Mouse (Mus musculus) liver, postnatal 0 days (tissue): ENCODE measurements around the gene Gm20388. TPM values are rescaled to one million over a fixed set of nuclear protein-coding genes. Genes with fewer than 3 reads are reported as not detected.

Experiments
- ATAC-seq: fragments of 200-750 bp; cut with Nextera tagmentation; 2 replicates; pipeline ENCODE4 v1.8.0; 2017; ENCODE audit warnings: mild to moderate bottlenecking, moderate library complexity
- DNase-seq: peaks from one replicate; pipeline ENCODE4 v3.0.0-alpha.2; 2016
- H3K27ac ChIP-seq: fragments of 300-500 bp; sonication (generic); 2 replicates; pipeline ENCODE4 v1.5.1; 2014; ENCODE audit warnings: antibody characterized with exemption, moderate library complexity, mild to moderate bottlenecking, low read depth
- H3K27me3 ChIP-seq: fragments of 300-500 bp; sonication (generic); 2 replicates; pipeline ENCODE4 v1.6.1; 2014; ENCODE audit warnings: low read length, control low read depth, mixed read lengths; ENCODE audit not compliant: insufficient read depth
- H3K36me3 ChIP-seq: fragments of 300-500 bp; sonication (generic); replicated peaks from 2 replicates; pipeline ENCODE4 v1.6.1; 2014; ENCODE audit warnings: mild to moderate bottlenecking, control low read depth, low read length, moderate library complexity, mixed read lengths; ENCODE audit not compliant: insufficient read depth
- H3K4me1 ChIP-seq: fragments of 300-500 bp; sonication (generic); 2 replicates; pipeline ENCODE4 v1.6.1; 2014; ENCODE audit warnings: antibody characterized with exemption, mild to moderate bottlenecking, control low read depth; ENCODE audit not compliant: insufficient read depth
- H3K4me2 ChIP-seq: fragments of 300-500 bp; sonication (generic); 2 replicates; pipeline ENCODE4 v1.6.1; 2014; ENCODE audit warnings: low read depth, mild to moderate bottlenecking, low read length, moderate library complexity, mixed read lengths
- H3K4me3 ChIP-seq: fragments of 300-500 bp; sonication (generic); 2 replicates; pipeline ENCODE4 v1.5.1; 2014; ENCODE audit warnings: low read depth, low read length
- H3K9ac ChIP-seq: fragments of 300-500 bp; sonication (generic); replicated peaks from 2 replicates; pipeline ENCODE4 v1.6.1; 2014; ENCODE audit warnings: mild to moderate bottlenecking, moderate library complexity
- H3K9me3 ChIP-seq: fragments of 300-500 bp; sonication (generic); 2 replicates; pipeline ENCODE4 v1.6.1; 2016; ENCODE audit warnings: mild to moderate bottlenecking, control low read depth, low read length, mixed read lengths
- CTCF ChIP-seq: sonication (generic); IDR thresholded peaks from 2 replicates; pipeline ENCODE4 v1.5.1; 2016; ENCODE audit warnings: antibody characterized with exemption, low read depth
- EP300 ChIP-seq: IDR thresholded peaks from 2 replicates; pipeline ENCODE4 v1.6.1; 2016; ENCODE audit warnings: antibody characterized with exemption, low read depth, mild to moderate bottlenecking
- WGBS: fragments of 180-500 bp; shearing (Covaris S2); extraction: QIAGEN DNeasy Blood & Tissue Kit; methylation state at CpG from one replicate; pipeline ENCODE4 v1.1.7; 2014; ENCODE audit not compliant: insufficient replicate concordance; 5-methylcytosine and 5-hydroxymethylcytosine counted together
- polyA plus RNA-seq: library from polyadenylated mRNA; unstranded; fragments of >200 nt; fragmentation: Nextera tagmentation; extraction: Ambion mirVana; gene quantifications from 2 replicates; pipeline ENCODE4 v1.2.1, GENCODE M21; 2015

The Gm20388 gene
- polyA plus RNA-seq, 1 experiment from 2014 or later, result not detected

- 62% methylated on average over 14 of the region's 14 CpGs for WGBS
- Histone ChIP-seq H3K36me3 (no peaks in the 10 kb centered on the region), H3K27me3 (no peaks in the 10 kb centered on the region), H3K4me2 (no peak overlapping the region), H3K4me3 (no peak overlapping the region), H3K9me3 (no peaks in the 10 kb centered on the region), H3K9ac (no peak overlapping the region), H3K4me1 (peaks cover 4% of the 10 kb centered on the region; the same call in 1 of the 2 replicates), H3K27ac (no peak overlapping the region)
- ATAC-seq (no peak), DNase-seq (no peak)
- TF ChIP-seq EP300 (no peak), CTCF (no peak)
Observed at GRCm38 (mm10) chr8:123788416-123789170, 3878.0 kb downstream of the Gm20388 start.

DNA sequence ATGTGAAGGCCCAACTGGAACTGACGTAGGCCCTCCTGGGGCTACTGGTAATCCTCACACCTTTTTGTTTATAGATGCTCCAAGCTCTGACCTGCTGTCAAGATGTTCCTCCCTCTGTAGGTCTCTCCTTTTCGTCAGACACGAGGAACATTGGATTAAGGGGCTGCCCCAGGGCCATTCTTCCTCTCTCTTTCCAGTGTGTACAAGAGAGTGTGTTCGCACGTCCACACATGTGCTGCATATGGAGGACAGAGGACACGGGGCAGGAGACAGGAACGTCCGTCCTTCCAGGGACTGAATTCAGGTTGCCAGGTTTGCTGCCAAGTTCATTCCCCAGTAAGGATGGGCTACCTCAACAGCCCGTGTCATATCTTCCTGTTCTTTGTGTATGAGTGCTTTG, 3878.8 kb downstream of the Gm20388 start:
- H3K4me1 ChIP-seq, result peaks cover 4% of the 10 kb centered on the region; the same call in 1 of the 2 replicates
- no peaks in the 10 kb centered on the region for H3K36me3 ChIP-seq
- H3K27ac ChIP-seq, result no peak overlapping the region
- DNase-seq, result no peak
- WGBS, result 63% methylated on average over 9 of the region's 9 CpGs
- TF ChIP-seq EP300 (no peak), CTCF (no peak)
- no peak overlapping the region for H3K4me3 ChIP-seq
- ATAC-seq, result no peak
- no peaks in the 10 kb centered on the region for H3K27me3 ChIP-seq
- H3K9ac ChIP-seq, result no peak overlapping the region
- H3K9me3 ChIP-seq, result no peaks in the 10 kb centered on the region
- no peak overlapping the region for H3K4me2 ChIP-seq

DNA sequence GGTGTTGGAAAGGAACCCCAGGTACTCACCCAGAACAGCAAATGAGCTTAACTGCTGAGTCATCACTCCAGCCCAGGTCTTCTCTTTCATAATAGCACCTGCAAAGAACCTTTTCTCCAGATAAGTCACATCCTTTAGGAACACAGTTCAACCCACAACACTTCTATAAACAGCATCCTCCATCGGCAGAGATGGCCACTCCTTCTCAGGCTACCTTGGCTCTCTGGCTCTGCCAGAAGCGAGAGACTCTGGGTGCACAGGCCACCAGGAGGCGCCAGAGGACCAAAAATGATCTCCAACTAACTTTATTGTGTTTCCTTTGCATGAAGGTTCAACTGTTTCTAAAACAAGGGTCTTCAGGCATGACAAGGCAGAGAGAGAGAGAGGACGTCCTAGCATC, 3879.3 kb downstream of the Gm20388 start:
- H3K4me3 ChIP-seq, result no peak overlapping the region
- H3K4me1 ChIP-seq, result peaks cover 4% of the 10 kb centered on the region; the same call in 1 of the 2 replicates
- no peak overlapping the region for H3K4me2 ChIP-seq
- H3K9me3 ChIP-seq, result no peaks in the 10 kb centered on the region
- H3K9ac ChIP-seq, result no peak overlapping the region
- no peaks in the 10 kb centered on the region for H3K27me3 ChIP-seq
- WGBS, result under 1% methylated on average over 4 of the region's 4 CpGs
- peak; percentile 47; the same call in 1 of the 2 replicates for ATAC-seq
- DNase-seq, result peak; percentile 91
- H3K27ac ChIP-seq, result no peak overlapping the region
- no peaks in the 10 kb centered on the region for H3K36me3 ChIP-seq
- no peak for TF ChIP-seq EP300
- TF ChIP-seq CTCF, result peak; percentile 95

DNA sequence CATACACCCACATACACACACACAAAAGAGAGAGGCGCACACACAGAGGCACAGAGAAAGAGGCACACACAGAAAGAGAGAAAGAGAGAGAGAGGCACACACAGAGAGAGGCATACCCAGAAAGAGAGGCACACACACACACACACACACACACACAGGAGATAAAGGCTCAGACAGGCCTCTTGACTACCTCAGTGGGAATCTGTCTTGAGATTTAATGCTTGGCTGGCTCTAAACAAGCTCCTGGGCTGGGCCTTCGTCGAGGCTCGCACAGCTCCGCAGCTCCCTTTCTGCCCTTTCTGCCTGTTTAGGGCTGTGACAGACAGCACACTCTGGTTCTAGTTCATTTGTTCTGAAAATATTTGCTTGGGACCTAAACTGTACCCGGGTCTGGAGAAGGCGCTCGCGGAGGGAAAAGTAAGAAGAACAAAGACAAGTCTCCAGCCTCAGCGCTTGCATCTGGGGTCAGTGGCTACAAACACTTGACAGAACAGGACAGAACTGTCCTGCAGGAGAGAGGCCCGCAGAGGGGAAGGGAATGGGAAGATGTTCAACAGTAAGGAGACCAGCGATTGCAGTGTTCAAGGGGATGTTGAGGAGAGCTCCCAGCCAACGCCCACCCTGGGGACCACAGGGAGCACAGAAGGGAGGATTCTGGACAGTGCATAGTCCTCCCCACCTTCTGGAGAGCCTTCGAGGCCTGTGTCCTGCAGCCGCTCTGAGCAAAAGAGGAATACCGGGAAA, 3880.6 kb downstream of the Gm20388 start:
- no peak overlapping the region for H3K27ac ChIP-seq
- no peaks in the 10 kb centered on the region for H3K9me3 ChIP-seq
- ATAC-seq (no peak), DNase-seq (no peak)
- no peaks in the 10 kb centered on the region for H3K27me3 ChIP-seq
- WGBS, result 83% methylated on average over 16 of the region's 16 CpGs
- no peak overlapping the region for H3K4me2 ChIP-seq
- H3K9ac ChIP-seq, result no peak overlapping the region
- H3K4me1 ChIP-seq, result peaks cover 5% of the 10 kb centered on the region; the same call in 1 of the 2 replicates
- no peaks in the 10 kb centered on the region for H3K36me3 ChIP-seq
- H3K4me3 ChIP-seq, result no peak overlapping the region
- TF ChIP-seq EP300 (no peak), CTCF (no peak)

DNA sequence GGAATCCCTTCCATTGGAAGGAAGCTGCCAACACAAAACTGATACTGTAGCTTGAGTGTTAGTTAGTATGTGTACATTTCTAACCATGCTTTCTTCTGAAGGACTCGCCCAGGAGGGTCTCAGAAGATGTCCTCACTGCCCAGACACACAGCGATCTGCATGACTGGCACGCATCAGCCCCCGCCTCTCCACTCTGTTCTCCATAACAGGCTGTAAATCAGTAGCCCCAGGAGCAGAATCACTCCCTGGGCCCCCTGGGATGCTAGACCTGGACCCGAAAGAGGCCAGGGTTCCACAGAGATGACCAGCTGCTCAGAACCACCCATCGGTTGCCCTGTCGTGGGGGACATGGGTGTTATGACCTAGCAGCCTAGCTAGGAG, 3881.2 kb downstream of the Gm20388 start:
- Histone ChIP-seq H3K9ac (no peak overlapping the region), H3K27ac (no peak overlapping the region), H3K36me3 (no peaks in the 10 kb centered on the region), H3K9me3 (no peaks in the 10 kb centered on the region), H3K4me2 (no peak overlapping the region), H3K4me1 (peaks cover 11% of the 10 kb centered on the region), H3K27me3 (no peaks in the 10 kb centered on the region), H3K4me3 (no peak overlapping the region)
- DNase-seq (no peak), ATAC-seq (no peak)
- 83% methylated on average over 7 of the region's 7 CpGs for WGBS
- TF ChIP-seq CTCF (no peak), EP300 (no peak)

GRCm38 (mm10) chr8:123793900-123794299, 3883.3 kb downstream of the Gm20388 start:
- H3K4me3 ChIP-seq, result no peak overlapping the region
- H3K9me3 ChIP-seq, result no peaks in the 10 kb centered on the region
- H3K27ac ChIP-seq, result no peak overlapping the region
- H3K9ac ChIP-seq, result no peak overlapping the region
- no peak for ATAC-seq
- peaks cover 23% of the 10 kb centered on the region for H3K4me1 ChIP-seq
- 30% methylated on average over 10 of the region's 10 CpGs for WGBS
- no peak for DNase-seq
- no peaks in the 10 kb centered on the region for H3K36me3 ChIP-seq
- no peak for TF ChIP-seq CTCF
- H3K27me3 ChIP-seq, result no peaks in the 10 kb centered on the region
- H3K4me2 ChIP-seq, result no peak overlapping the region
